Mouse (Mus musculus) C2C12 (cell line): ENCODE results near the gene Ascc2.

Experiments used
- CTCF ChIP-seq: IDR thresholded peaks from one replicate; pipeline ENCODE4 v1.5.1; 2011; ENCODE audit not compliant: control insufficient read depth, insufficient read depth, insufficient read length
- FOSL1 ChIP-seq: IDR thresholded peaks from one replicate; pipeline ENCODE4 v1.8.0; 2011; ENCODE audit warnings: mild to moderate bottlenecking, low read length; ENCODE audit not compliant: poor library complexity, insufficient read depth, severe bottlenecking
- MYOD1 ChIP-seq: IDR thresholded peaks from one replicate; pipeline ENCODE4 v1.6.1; 2011; ENCODE audit warnings: low read depth; ENCODE audit not compliant: control insufficient read depth, insufficient read length
- MYOG ChIP-seq: IDR thresholded peaks from one replicate; pipeline ENCODE4 v1.6.1; 2011; ENCODE audit not compliant: control insufficient read depth, insufficient read length; ENCODE audit errors: extremely low read depth
- USF1 ChIP-seq: IDR thresholded peaks from one replicate; pipeline ENCODE4 v1.6.1; 2011; ENCODE audit warnings: low read depth, mild to moderate bottlenecking, control low read depth, moderate library complexity

DNA sequence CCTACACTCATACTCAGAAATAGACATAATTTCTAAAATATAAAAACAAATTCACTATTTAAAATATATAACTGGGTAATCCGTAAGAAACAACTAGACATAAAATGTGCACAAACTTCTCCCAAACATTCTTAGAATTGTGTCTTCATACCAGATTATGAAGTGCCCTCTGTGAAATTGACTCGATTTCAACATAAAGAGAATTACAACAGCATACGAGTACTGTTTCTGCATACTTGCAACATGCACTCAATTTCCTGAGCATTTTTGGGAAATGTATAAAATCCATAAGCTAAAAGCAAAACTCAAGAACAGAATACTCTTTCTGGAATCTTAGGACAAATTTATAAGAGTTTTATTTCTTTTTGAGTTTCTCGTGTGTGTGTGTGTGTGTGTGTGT, 45.7 kb upstream of the Ascc2 start:
- TF ChIP-seq CTCF (no peak), USF1 (no peak), FOSL1 (no peak), MYOG (no peak), MYOD1 (no peak)
